Mouse (Mus musculus) small intestine, adult 2 months (tissue): ENCODE results near the gene Gm10073.

ENCODE experiments used
- CTCF ChIP-seq: fragments of 200-500 bp; IDR thresholded peaks from 2 replicates; pipeline ENCODE4 v1.5.1; 2012; ENCODE audit warnings: low read depth, mild to moderate bottlenecking, control low read depth, inconsistent platforms, low read length, moderate library complexity, mixed read lengths; ENCODE audit not compliant: insufficient replicate concordance, insufficient read length; ENCODE audit errors: extremely low read depth
- POLR2A ChIP-seq: fragments of 200-500 bp; IDR thresholded peaks from 2 replicates; pipeline ENCODE4 v1.6.1; 2012; ENCODE audit warnings: low read depth, mild to moderate bottlenecking, control low read depth, inconsistent platforms, low read length, moderate library complexity

DNA sequence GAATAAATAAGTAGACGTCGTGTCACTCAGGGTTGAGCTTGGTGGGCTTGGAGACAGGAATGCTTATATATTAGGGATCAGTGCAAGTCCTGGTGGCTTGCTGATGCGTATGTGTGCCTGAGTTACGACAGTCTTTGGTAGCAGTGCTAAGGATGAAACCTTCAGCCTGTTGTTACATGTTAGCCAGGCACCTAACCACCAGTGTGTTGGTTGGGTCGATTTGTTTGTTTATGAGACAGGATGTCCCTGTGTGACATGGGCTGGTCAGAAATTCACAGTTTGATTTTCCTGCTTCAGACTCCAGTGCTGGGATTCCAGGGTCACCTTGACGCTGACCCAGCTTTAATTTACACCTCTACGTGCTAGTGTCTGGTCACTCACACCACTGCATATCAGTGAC, 32.4 kb upstream of the Gm10073 start:
- TF ChIP-seq CTCF = no peak
- no peak for TF ChIP-seq POLR2A
